Mouse (Mus musculus): Measurements from ENCODE around the gene Gpc1. TPM values are rescaled to one million over a fixed set of nuclear protein-coding genes. Genes with fewer than 3 reads are reported as not detected.

Gpc1 gene
- polyA plus RNA-seq, 1 experiment from 2014 or later = 8.5 TPM

GRCm38 (mm10) chr1:92852450-92852849 is 21.0 kb downstream of the Gpc1 start:
- no peak overlapping the region for H3K4me3 ChIP-seq (ENCODE audit: low read depth, low read length)
- H3K9ac ChIP-seq (ENCODE audit: low read depth, low read length) = no peak overlapping the region
- no peak for TF ChIP-seq CTCF (IDR thresholded peaks at IDR 0.05; ENCODE audit: low read depth)
- WGBS = 91% methylated on average over 2 of the region's 2 CpGs
- H3K4me2 ChIP-seq (replicated peaks; ENCODE audit: low read depth) = no peak overlapping the region
- H3K27me3 ChIP-seq (replicated peaks; ENCODE audit: control insufficient read depth, insufficient read depth, low read length) = peaks cover 5% of the 10 kb centered on the region; the same call in 1 of the 2 replicates
- H3K9me3 ChIP-seq (ENCODE audit: control insufficient read depth) = no peaks in the 10 kb centered on the region
- H3K36me3 ChIP-seq (ENCODE audit: control insufficient read depth, insufficient read depth) = peaks cover 6% of the 10 kb centered on the region; the same call in 1 of the 2 replicates
- H3K27ac ChIP-seq (ENCODE audit: low read depth, low read length) = no peak overlapping the region
- no peak for ATAC-seq
- no peaks in the 10 kb centered on the region for H3K4me1 ChIP-seq (replicated peaks; ENCODE audit: control insufficient read depth, insufficient read depth, low read length)

- Histone ChIP-seq H3K36me3 (ENCODE audit: control insufficient read depth, insufficient read depth) (no peaks in the 10 kb centered on the region), H3K9ac (ENCODE audit: low read depth, low read length) (no peak overlapping the region), H3K27ac (ENCODE audit: low read depth, low read length) (no peak overlapping the region), H3K4me3 (ENCODE audit: low read depth, low read length) (no peak overlapping the region), H3K9me3 (ENCODE audit: control insufficient read depth) (no peaks in the 10 kb centered on the region), H3K4me1 (replicated peaks; ENCODE audit: control insufficient read depth, insufficient read depth, low read length) (no peaks in the 10 kb centered on the region), H3K4me2 (replicated peaks; ENCODE audit: low read depth) (no peak overlapping the region), H3K27me3 (replicated peaks; ENCODE audit: control insufficient read depth, insufficient read depth, low read length) (no peaks in the 10 kb centered on the region)
- no peak for ATAC-seq
- 74% methylated on average over 6 of the region's 6 CpGs for WGBS
- TF ChIP-seq CTCF (IDR thresholded peaks at IDR 0.05; ENCODE audit: low read depth) = no peak
These were observed 30.1 kb downstream of the Gpc1 start for GRCm38 (mm10) chr1:92861503-92861902.

GRCm38 (mm10) chr1:92863268-92863667 is 31.8 kb downstream of the Gpc1 start:
- Histone ChIP-seq H3K4me2 (replicated peaks; ENCODE audit: low read depth) (no peak overlapping the region), H3K9me3 (ENCODE audit: control insufficient read depth) (no peaks in the 10 kb centered on the region), H3K4me1 (replicated peaks; ENCODE audit: control insufficient read depth, insufficient read depth, low read length) (no peaks in the 10 kb centered on the region), H3K27me3 (replicated peaks; ENCODE audit: control insufficient read depth, insufficient read depth, low read length) (no peaks in the 10 kb centered on the region), H3K27ac (ENCODE audit: low read depth, low read length) (no peak overlapping the region), H3K4me3 (ENCODE audit: low read depth, low read length) (no peak overlapping the region), H3K36me3 (ENCODE audit: control insufficient read depth, insufficient read depth) (no peaks in the 10 kb centered on the region), H3K9ac (ENCODE audit: low read depth, low read length) (no peak overlapping the region)
- ATAC-seq = no peak
- TF ChIP-seq CTCF (IDR thresholded peaks at IDR 0.05; ENCODE audit: low read depth) = no peak
- 84% methylated on average over 4 of the region's 4 CpGs for WGBS

- Histone ChIP-seq H3K4me2 (replicated peaks; ENCODE audit: low read depth) (no peak overlapping the region), H3K4me1 (replicated peaks; ENCODE audit: control insufficient read depth, insufficient read depth, low read length) (no peaks in the 10 kb centered on the region), H3K9me3 (ENCODE audit: control insufficient read depth) (no peaks in the 10 kb centered on the region), H3K27me3 (replicated peaks; ENCODE audit: control insufficient read depth, insufficient read depth, low read length) (no peaks in the 10 kb centered on the region), H3K27ac (ENCODE audit: low read depth, low read length) (no peak overlapping the region), H3K36me3 (ENCODE audit: control insufficient read depth, insufficient read depth) (no peaks in the 10 kb centered on the region), H3K4me3 (ENCODE audit: low read depth, low read length) (no peak overlapping the region), H3K9ac (ENCODE audit: low read depth, low read length) (no peak overlapping the region)
- 63% methylated on average over 2 of the region's 2 CpGs for WGBS
- no peak for TF ChIP-seq CTCF (IDR thresholded peaks at IDR 0.05; ENCODE audit: low read depth)
- ATAC-seq = no peak
These were observed 34.7 kb downstream of the Gpc1 start for GRCm38 (mm10) chr1:92866170-92866569.

- Histone ChIP-seq H3K4me2 (replicated peaks; ENCODE audit: low read depth) (no peak overlapping the region), H3K9me3 (ENCODE audit: control insufficient read depth) (no peaks in the 10 kb centered on the region), H3K27ac (ENCODE audit: low read depth, low read length) (no peak overlapping the region; the same call in 1 of the 2 replicates), H3K4me3 (ENCODE audit: low read depth, low read length) (no peak overlapping the region), H3K9ac (ENCODE audit: low read depth, low read length) (no peak overlapping the region), H3K27me3 (replicated peaks; ENCODE audit: control insufficient read depth, insufficient read depth, low read length) (no peaks in the 10 kb centered on the region), H3K4me1 (replicated peaks; ENCODE audit: control insufficient read depth, insufficient read depth, low read length) (no peaks in the 10 kb centered on the region), H3K36me3 (ENCODE audit: control insufficient read depth, insufficient read depth) (no peaks in the 10 kb centered on the region)
- no peak for ATAC-seq
- 63% methylated on average over 2 of the region's 2 CpGs for WGBS
- TF ChIP-seq CTCF (IDR thresholded peaks at IDR 0.05; ENCODE audit: low read depth) = no peak
These were observed 38.5 kb downstream of the Gpc1 start for GRCm38 (mm10) chr1:92869985-92870384.

- Histone ChIP-seq H3K27me3 (replicated peaks; ENCODE audit: control insufficient read depth, insufficient read depth, low read length) (no peaks in the 10 kb centered on the region), H3K4me2 (replicated peaks; ENCODE audit: low read depth) (no peak overlapping the region), H3K9me3 (ENCODE audit: control insufficient read depth) (no peaks in the 10 kb centered on the region), H3K4me3 (ENCODE audit: low read depth, low read length) (no peak overlapping the region), H3K27ac (ENCODE audit: low read depth, low read length) (no peak overlapping the region), H3K9ac (ENCODE audit: low read depth, low read length) (no peak overlapping the region), H3K36me3 (ENCODE audit: control insufficient read depth, insufficient read depth) (no peaks in the 10 kb centered on the region), H3K4me1 (replicated peaks; ENCODE audit: control insufficient read depth, insufficient read depth, low read length) (no peaks in the 10 kb centered on the region)
- WGBS = 69% methylated on average over 7 of the region's 7 CpGs
- TF ChIP-seq CTCF (IDR thresholded peaks at IDR 0.05; ENCODE audit: low read depth) = no peak
- ATAC-seq = no peak
These were observed 41.2 kb downstream of the Gpc1 start for GRCm38 (mm10) chr1:92872666-92873065.

- Histone ChIP-seq H3K4me1 (replicated peaks; ENCODE audit: control insufficient read depth, insufficient read depth, low read length) (no peaks in the 10 kb centered on the region), H3K4me3 (ENCODE audit: low read depth, low read length) (no peak overlapping the region), H3K27ac (ENCODE audit: low read depth, low read length) (no peak overlapping the region), H3K4me2 (replicated peaks; ENCODE audit: low read depth) (no peak overlapping the region), H3K9ac (ENCODE audit: low read depth, low read length) (no peak overlapping the region), H3K27me3 (replicated peaks; ENCODE audit: control insufficient read depth, insufficient read depth, low read length) (no peaks in the 10 kb centered on the region), H3K36me3 (ENCODE audit: control insufficient read depth, insufficient read depth) (no peaks in the 10 kb centered on the region), H3K9me3 (ENCODE audit: control insufficient read depth) (no peaks in the 10 kb centered on the region)
- 72% methylated on average over 3 of the region's 3 CpGs for WGBS
- no peak for TF ChIP-seq CTCF (IDR thresholded peaks at IDR 0.05; ENCODE audit: low read depth)
- no peak for ATAC-seq
These were observed 42.6 kb downstream of the Gpc1 start for GRCm38 (mm10) chr1:92874011-92874410.

Data from intestine, postnatal 0 days (tissue).